Mouse (Mus musculus) liver, embryonic 16.5 days (tissue): ENCODE measurements around the gene Fzd10. TPM values are rescaled to one million over a fixed set of nuclear protein-coding genes. Genes with fewer than 3 reads are reported as not detected.

Experiments
- ATAC-seq: fragments of 200-750 bp; cut with Nextera tagmentation; 2 replicates; pipeline ENCODE4 v1.8.0; 2017; ENCODE audit warnings: low read depth, mild to moderate bottlenecking, moderate number of reproducible peaks, moderate library complexity
- H3K27ac ChIP-seq: fragments of 300-500 bp; sonication (generic); 2 replicates; pipeline ENCODE4 v1.5.1; 2014; ENCODE audit warnings: mild to moderate bottlenecking, low read length
- H3K27me3 ChIP-seq: fragments of 300-500 bp; sonication (generic); 2 replicates; pipeline ENCODE4 v1.6.1; 2014; ENCODE audit warnings: low read depth, low read length, mixed read lengths; ENCODE audit not compliant: control insufficient read depth, insufficient read depth
- H3K36me3 ChIP-seq: fragments of 300-500 bp; sonication (generic); 2 replicates; pipeline ENCODE4 v1.6.1; 2014; ENCODE audit warnings: mild to moderate bottlenecking; ENCODE audit not compliant: control insufficient read depth, insufficient read depth
- H3K4me1 ChIP-seq: fragments of 300-500 bp; sonication (generic); 2 replicates; pipeline ENCODE4 v1.6.1; 2014; ENCODE audit warnings: low read depth, low read length, mixed read lengths; ENCODE audit not compliant: control insufficient read depth
- H3K4me2 ChIP-seq: fragments of 300-500 bp; sonication (generic); 2 replicates; pipeline ENCODE4 v1.6.1; 2014; ENCODE audit warnings: low read depth, low read length, mixed read lengths
- H3K4me3 ChIP-seq: fragments of 300-500 bp; sonication (generic); 2 replicates; pipeline ENCODE4 v1.5.1; 2014; ENCODE audit warnings: low read depth, mild to moderate bottlenecking, low read length
- H3K9ac ChIP-seq: fragments of 300-500 bp; sonication (generic); 2 replicates; pipeline ENCODE4 v1.6.1; 2014; ENCODE audit warnings: low read depth, low read length
- H3K9me3 ChIP-seq: fragments of 300-500 bp; sonication (generic); replicated peaks from 2 replicates; pipeline ENCODE4 v1.6.1; 2016; ENCODE audit warnings: low read length; ENCODE audit not compliant: control insufficient read depth
- WGBS: fragments of 180-500 bp; shearing (Covaris S2); extraction: QIAGEN DNeasy Blood & Tissue Kit; methylation state at CpG from one replicate; pipeline ENCODE4 v1.1.7; 2014; ENCODE audit not compliant: insufficient replicate concordance; 5-methylcytosine and 5-hydroxymethylcytosine counted together
- polyA plus RNA-seq: library from polyadenylated mRNA; unstranded; fragments of >200 nt; fragmentation: Nextera tagmentation; extraction: Ambion mirVana; gene quantifications from 2 replicates; pipeline ENCODE4 v1.2.1, GENCODE M21; 2015

The Fzd10 gene
- polyA plus RNA-seq, 1 experiment from 2014 or later = not detected

GRCm38 (mm10) chr5:128649336-128649897 is 48.8 kb downstream of the Fzd10 start:
- Histone ChIP-seq H3K4me1 (no peaks in the 10 kb centered on the region), H3K4me2 (no peak overlapping the region), H3K4me3 (no peak overlapping the region), H3K9me3 (no peaks in the 10 kb centered on the region), H3K27ac (no peak overlapping the region), H3K27me3 (no peaks in the 10 kb centered on the region), H3K36me3 (no peaks in the 10 kb centered on the region), H3K9ac (no peak overlapping the region)
- no peak for ATAC-seq
- WGBS = 50% methylated on average over 11 of the region's 11 CpGs

Other genes with a start within 250 kb of the Fzd10 start
- gene Tmem132d, start 167.8 kb upstream of the Fzd10 start, polyA plus RNA-seq = not detected in 2 replicates
- not detected in 2 replicates for gene Piwil1, start 101.7 kb downstream of the Fzd10 start, polyA plus RNA-seq